Mouse (Mus musculus) kidney, adult 9 months (tissue): ENCODE measurements around the gene Gpr25.
A peak's percentile ranks its signal among the peaks of the same experiment; 100 is the strongest.

Source experiments
- DNase-seq: peaks from one replicate; pipeline ENCODE4 v3.0.0; 2022

Gene Gpr25

DNA sequence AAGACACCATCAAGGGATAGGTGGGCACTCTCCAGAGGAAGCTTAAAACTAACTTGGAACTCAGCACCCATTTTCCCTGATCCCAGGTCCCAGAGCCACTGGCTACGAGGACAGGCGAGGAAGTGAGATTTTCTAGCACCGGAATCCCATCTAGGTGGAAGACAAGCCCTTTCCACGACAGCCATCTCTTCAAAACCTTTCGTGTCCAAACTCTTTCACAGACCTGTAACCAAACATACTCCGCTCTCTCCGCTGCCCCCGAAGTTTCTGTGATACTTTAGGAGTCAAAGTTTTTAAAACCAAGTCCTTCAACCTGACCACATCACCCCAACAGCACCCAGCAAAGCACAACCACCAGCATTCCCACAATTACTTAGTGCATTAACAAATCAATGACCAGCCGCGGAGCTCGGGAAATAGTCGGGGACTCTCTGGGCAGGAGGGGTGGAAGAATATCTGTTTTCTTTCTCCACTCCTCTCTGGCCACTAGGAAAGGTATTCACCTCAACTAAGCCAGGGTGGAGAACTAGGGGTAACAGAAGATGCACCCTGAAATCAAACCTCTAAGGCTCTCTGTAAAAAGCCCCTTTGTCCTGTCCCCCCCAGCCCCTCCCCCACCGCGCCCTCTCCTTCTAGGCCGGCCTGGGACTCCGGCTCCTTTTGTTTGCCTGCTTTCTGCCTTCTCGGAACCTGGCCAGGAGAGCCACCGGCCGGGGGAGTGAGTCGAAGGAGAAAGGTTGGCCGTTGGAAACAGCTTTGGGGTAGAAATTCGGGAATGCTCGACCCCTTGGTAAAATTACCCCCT is 27.5 kb downstream of the Gpr25 start:
- no peak for DNase-seq

DNA sequence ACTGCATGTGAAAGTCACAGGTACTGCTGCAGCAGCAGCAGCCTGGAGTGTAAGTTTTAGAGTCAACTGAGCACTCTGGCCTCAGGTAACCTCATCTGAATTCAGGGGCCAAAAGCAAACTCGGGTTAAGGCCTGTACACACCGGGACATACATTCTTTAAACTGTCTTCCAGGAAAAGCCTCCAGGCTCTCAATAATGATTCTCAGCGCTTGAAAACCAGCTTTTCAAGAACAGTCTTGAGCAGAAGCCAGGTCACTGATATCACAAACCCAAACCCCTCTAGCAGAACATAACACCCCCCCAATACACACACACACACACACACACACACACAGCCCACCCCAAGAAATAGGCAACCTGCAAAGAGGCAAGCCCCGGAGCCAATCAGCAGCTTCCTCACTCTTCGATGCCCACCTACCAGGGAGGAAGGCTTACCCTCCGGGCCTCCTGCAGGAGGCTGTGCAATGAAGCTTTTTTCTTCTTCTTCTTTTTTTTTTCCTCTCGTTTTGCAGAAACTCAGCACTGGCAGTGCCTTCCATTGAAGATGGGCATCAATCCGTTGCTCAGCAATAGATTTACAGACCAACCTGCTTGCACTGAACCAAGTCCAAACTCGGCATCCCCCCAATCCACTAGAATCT is 28.3 kb downstream of the Gpr25 start:
- no peak for DNase-seq

- no peak for DNase-seq
Observed at GRCm38 (mm10) chr1:136231596-136231995, 29.1 kb downstream of the Gpr25 start.

GRCm38 (mm10) chr1:136230201-136230600 is 30.5 kb downstream of the Gpr25 start:
- peak; percentile 82 for DNase-seq

DNA sequence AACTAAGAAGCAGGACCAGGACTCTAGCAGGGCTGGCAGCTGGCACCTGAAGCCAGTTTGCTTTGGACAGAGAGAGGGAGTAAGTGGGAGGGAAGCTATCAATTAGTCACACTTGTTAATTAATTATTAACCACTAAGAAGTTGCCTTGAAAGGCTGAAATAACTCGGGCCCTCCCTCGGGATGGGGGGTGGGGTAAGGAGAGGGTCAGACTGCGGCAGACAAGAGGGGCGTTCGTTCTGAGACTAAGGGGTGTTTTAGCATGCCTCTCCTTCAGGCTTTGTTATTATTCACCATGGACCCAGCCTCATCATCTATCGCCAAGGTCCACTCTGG is 31.7 kb downstream of the Gpr25 start:
- DNase-seq, result peak; percentile 83

DNA sequence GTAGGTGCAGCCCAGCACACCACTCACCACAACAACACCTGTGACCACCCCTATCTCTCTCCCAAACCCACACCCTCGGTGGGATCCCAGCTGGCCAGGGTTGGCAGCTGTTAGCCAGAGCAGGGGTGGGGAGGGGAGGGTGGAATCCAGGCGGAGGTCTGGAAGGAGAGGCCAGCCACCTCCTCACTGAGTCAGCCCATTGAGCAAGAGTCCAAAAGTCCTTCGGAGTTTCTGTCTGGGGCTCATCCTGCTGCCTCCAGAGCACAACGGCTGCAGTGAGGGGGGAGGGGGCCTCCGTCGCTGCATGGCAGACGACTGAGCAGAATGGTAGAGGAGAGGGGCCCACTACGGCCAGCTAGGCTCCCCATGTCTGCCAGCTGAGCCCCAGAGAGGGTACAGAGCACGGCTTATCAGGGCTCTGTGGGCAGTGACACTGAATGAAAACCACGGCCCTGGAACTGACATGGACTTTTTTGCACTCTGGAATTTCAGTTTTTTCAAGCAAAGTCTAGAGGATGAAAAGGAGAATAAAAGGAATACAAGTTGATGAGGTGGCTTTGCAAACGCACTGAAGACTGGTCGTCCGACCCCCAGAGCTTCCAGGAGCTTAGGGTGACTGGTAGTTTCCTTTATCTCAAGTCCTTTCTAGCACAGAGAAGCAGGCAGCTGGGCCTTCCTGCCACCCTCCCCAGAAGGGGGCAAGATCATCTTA is 32.2 kb downstream of the Gpr25 start:
- DNase-seq, result peak; percentile 88

- DNase-seq, result peak; percentile 96
Observed at GRCm38 (mm10) chr1:136227870-136228269, 32.8 kb downstream of the Gpr25 start.

GRCm38 (mm10) chr1:136226626-136227025 is 34.0 kb downstream of the Gpr25 start:
- DNase-seq, result no peak

DNA sequence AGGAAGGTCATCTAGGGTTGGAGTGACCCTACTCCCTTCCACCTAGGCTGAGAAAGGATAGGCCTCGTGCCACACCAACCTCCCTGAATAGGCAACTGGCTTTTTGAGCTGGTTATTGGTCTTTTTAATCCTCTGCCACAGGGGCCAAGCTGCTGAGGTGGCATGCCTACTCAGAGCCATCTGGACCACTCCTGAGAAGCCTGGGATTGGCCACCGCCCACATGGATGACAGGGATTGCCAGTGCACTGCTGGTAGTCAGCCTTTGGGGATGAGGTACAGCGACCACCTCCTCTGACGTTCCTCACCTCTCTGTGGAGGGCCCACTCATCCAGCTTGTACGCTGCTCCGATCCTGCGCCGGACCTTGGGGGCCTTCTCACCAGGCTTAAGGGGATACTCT is 34.8 kb downstream of the Gpr25 start:
- DNase-seq, result no peak

- DNase-seq, result no peak
Observed at GRCm38 (mm10) chr1:136223758-136224342, 36.8 kb downstream of the Gpr25 start.

- DNase-seq, result peak; percentile 60
Observed at GRCm38 (mm10) chr1:136222386-136222785, 38.3 kb downstream of the Gpr25 start.

DNA sequence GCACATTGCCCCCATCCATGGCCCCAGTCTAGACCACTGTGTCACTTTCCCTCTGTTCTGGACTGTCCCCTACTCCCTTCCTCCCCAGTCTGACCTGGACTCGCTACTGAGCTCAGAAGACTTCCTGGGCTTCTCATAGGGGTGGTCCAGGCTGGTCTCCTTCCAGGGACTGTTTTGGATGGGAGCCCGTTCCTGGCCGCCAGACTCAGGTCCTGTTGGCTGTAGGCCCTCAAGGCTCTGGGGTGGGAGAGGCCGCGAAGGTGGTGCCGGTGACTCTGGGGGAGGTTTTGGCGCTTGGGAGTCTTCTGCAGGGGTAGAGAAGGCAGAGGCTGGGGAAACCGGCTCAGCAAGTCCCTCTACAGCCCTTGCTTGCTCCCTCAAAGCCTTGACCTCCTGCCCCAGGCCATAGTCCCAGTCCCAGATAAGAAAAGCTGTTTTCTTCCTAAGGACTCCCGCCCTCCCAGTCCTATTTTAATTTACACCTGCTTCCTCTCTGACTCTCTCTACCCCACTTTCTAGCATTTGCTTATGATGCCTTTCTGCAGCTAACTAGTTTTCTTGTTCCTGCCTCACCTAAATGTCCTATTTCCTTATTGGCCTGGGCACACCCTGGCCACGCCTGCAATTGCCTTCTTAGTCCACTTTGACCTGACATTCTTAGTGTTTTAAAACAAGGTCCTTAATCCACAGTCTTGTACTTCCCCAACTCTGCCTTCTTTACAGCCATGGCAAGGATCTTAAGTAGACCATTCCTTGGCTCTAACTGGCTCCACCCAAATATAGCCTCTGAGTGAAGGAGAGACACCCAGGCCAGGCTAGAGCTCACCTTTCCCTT is 40.4 kb downstream of the Gpr25 start:
- no peak for DNase-seq

- DNase-seq, result no peak
Observed at GRCm38 (mm10) chr1:136214304-136214703, 46.4 kb downstream of the Gpr25 start.

DNA sequence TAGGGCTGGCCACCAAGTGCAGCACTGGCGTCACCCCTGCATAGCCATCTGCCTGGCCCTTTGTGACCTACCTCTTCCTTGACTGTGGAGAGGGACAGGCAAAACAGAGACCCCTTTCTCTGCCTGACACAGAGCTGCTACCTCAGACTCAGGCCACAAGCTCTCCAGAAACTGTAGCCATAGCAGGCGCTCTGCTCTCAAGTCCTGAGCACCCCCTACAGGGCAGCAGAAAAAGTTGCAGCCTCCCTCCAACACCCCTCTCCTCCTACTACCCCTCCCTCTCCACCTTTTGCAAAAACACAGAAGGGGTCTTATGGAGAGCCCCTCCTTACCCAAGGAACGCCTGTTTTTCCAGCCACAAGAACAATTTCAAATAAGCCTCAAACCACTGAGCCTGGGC is 47.9 kb downstream of the Gpr25 start, which contains the start of gene Mroh3:
Mroh3 (minus strand) TSS at position 26 of the 400 bp plus-strand sequence.
- no peak for DNase-seq
